Mouse (Mus musculus) embryo, embryonic 10 days (tissue): Measurements from ENCODE around the gene Carmil1.
A peak's percentile ranks its signal among the peaks of the same experiment; 100 is the strongest.

ENCODE experiments used
- DNase-seq: peaks from one replicate; pipeline ENCODE4 v3.0.0-alpha.2; 2015; ENCODE audit warnings: low spot score

Gene Carmil1

DNA sequence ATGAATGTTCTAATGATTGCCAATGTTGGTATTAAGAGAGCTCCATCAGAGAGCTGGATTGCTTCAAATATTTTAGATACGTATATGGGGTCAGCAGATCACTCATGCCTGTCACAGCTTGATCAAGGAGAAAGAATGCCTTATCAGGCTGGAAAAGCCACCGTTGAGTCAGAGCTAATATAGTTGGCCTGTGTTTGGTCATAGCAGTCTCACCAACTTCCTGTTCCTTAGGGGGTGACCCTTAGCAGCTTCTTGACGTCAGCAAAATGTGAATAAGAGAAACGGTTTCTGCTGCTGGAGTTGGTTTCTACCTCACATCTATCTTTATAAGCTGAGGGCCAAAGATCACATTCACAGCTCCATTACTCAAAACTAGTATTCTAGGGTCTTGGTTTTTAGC, 176.6 kb downstream of the Carmil1 start:
- no peak for DNase-seq

DNA sequence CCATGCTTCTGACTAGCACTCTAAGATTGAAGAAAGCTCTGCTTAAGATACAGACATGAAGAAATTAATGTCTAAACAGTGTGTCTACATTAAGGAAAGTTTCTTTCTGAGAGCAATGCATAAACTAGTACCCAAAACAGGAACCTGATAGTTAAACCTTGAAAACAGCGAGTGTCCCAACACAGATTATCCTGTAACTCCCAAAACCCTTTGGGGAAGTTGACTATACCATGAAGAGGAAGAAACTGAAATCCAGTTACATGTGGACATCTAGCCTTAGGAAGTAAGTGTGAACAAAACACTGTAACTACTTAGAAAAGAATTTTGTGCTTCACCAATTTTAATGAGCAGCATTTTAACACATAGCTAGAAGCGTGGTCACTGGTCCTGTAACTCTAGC, 177.4 kb downstream of the Carmil1 start:
- DNase-seq, result no peak

DNA sequence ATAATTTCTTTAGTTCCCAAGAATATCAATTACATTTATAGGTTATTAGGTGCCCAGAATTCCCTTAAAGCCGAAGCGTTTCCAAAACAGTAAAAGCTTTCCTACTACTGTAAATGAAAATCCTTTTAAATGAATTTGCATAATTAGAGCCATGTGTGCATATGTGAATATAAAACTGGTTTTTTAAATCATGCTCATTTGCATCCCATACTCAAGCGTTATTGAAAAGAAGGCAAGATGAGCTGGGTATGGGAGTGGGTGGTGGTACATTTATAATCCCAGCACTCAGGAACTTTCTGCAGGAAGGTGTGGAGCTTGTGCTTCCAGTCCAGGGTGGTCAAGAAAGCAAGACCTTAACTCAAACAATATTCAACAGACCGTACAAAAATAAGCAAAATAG, 178.3 kb downstream of the Carmil1 start:
- DNase-seq, result no peak

DNA sequence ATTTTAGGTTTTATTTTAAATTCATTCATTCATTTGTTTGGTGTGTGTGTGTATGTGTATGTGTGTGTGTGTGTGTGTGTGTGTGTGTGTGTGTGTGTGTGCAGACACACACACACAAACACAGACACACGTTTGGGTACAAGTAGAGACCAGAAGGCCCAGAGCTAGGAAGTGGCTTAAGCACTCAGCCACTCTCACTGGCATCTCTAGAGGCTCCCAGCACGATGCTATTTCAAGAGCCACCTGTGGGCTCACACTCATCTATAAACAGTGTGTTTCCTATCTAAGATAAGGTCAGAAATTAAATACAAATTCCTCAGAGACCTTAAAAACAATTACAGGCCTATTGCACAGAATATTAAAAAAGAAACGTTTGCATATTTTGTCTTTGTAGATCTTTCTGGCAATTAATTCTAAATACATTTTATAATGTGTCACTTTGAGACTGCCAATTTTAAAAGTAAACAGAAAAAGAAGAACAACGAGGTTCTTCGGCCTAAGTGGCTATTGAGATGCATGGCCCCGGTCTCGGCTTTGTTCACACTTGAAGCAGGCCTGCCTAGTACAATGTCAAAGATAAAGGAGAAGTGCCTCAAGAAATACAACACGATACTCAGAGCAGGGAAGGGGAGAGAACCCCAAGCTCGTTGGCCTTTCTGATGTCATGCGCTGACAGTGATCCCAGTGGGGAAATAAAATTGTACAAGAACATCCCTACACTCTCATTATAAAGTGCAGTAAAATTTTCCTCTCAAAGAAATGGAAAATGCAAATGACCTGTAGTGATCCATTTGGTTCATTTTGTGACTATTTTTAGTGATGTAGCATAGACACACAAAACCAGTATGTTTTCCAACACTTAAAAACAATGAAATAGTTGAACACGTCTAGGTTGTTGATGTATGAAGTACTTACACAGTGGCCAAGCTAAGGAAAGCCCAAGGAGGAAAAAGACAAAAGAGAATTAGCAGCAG, 179.2 kb downstream of the Carmil1 start:
- DNase-seq, result no peak

DNA sequence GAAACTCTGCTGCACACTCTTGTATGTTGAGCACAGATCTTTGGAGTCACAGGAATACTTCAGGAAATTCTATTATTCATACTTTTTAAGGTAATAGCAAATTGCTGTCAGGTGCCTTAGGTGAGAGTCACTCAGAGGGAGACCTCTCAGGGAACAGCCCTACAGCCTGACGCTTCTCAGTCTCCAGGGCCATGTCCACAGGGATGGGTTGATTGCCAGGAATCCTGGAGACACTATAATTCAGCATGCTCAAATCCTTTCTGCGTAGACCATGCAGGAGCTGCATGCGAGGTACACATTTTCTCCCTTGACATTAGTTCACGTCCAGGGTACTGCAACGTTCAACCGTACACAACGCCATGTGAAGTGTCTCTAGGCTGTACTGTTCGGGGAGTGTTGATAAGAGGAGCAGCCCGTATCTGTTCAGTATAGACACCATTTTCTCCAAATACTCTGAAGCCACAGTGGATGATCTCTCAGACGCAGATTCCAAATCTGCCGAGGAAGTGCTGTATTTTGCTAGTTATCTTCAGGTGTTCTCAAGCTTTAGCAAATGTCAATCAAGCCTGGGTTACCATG, 180.0 kb downstream of the Carmil1 start:
- DNase-seq, result no peak

DNA sequence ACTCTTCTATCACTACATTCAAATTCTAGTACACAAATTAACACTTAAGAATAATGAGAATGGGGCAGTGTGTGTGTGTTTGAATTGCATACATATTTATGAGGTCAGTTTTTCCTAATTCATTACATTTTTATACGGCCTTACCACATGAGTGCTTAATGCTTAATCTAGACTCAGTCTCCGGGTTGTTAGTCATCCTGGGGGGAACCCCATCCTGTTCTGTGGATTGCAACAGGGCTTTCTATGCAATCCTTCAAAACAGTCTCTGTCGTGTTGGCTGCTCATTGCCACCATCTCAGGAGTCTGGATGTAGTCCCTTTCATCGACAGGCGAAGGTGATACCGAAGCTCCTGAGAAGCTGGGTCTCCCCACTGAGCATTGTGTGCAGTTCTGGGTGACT, 184.0 kb downstream of the Carmil1 start:
- no peak for DNase-seq

DNA sequence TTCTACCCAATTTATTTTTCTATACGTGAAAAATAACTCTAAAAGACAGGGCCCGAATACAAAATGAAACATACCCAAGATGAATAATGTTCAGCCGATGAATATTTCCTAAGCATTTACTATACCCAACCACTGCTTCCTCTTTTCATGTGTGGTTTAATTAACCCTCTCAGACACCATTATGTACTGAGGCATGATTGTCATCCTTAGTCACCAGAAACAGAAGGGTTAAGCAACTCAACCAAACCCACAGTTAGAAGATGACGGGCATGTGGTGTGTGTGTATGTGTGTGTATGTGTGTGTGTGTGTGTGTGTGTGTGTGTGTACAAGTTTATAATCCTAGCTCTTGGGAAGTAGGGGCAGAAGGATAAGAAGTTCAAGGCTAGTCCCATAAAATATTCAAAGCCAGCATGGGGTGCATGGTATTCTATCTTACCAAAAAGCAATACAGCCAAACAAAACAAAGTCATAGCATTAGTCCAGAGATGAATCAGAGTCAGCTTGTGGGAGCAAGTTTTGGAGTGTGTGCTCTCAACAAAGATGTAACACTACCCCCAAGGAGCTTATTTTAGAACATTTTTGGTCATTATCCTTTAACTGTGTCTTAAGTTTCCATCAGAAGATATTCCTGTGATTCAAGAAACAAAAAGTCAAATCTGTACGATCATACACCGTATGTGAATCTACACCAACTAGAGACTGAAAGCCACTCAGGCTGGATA, 185.6 kb downstream of the Carmil1 start:
- DNase-seq, result no peak

DNA sequence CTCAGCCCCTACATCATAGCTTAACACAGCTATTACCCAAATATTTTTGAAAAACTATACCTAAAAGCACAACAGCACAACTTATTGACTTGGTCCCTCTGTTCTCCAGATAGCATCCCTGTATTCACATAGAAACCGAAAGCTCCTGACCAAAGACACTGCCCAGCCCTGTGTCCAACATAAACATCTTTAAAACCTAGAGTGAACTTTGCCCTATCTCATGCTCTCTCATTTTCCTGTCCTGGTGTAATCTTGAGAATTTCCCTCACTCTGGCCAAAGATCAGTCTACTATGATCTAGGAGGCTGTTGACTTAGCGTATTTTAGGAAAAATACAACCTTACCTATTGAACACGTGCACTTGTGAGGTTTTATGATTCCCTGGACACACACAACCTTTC, 187.5 kb downstream of the Carmil1 start:
- DNase-seq, result no peak

DNA sequence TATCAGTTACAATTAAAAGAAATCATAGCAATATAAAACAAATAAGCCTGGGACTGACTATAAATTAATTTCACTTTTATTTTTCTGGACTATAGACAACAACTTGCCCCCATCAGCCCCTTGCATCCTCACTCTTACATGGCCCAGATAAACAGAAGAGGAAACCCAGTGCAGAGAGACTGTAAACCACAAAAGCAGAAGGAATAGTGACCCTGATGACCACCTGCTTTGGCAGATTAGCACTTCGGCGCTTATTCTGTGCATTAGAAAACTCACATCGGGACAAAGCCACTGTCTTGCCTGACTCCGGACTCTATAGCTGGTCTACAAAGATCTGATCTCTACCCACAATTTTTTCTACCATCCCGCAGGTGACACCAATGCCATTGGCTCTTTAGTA, 188.5 kb downstream of the Carmil1 start:
- DNase-seq, result no peak

DNA sequence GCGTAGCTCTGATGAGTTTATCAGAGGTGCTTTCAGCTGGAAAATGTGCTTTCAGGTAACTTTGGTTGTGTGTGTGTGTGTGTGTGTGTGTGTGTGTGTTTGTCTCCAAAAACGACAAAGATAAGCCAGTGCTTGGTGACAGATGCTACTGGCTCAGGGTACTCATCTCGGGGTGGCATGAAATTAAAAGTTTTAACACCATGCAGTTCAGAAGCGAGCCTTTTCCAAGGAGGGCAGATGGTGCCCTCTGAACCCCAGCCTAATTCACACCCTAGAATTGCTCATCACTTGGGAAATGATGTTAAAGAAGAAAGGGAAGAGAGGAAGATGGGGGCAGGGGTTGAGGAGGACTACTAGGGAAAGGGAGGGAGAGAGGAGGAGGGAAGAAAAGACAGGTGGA, 198.4 kb downstream of the Carmil1 start:
- DNase-seq, result no peak

DNA sequence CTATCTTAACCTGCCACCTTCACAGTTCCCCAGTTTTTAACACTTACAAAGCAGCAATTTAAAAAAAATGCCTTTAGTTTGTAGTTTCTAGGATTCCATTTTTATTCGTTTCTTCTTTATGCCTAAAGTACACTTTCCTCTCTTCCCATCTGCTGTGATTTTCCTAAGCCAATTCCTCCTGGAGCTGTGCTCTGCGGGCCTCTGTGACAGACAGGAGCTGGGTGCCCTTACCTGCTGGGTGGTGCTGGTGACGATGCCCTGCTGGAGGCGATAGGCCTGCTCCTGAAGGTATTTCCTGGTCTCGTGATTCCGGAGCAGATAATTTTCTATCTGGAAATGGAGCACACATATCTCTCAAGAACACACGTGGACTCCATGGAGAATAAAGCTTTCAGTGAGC, 198.9 kb downstream of the Carmil1 start:
- DNase-seq, result no peak

DNA sequence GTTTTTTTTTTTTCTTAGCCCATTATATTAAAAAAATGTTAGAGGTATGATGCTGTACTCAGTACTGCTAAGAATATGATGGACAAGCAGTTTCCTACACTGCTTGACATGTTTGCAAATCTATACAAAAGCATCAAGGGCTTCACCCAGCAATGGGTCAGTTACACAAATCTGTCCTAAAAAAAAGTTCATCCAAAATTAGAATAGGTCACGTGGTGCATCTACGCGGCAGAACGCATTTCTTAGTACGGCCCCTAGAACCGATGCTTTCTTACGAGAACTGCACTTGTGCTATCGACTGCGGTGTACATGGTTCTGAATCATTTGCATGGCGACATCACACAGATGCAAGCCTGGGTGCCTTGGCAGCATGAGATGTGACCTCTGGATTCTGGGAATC, 208.0 kb downstream of the Carmil1 start:
- no peak for DNase-seq

DNA sequence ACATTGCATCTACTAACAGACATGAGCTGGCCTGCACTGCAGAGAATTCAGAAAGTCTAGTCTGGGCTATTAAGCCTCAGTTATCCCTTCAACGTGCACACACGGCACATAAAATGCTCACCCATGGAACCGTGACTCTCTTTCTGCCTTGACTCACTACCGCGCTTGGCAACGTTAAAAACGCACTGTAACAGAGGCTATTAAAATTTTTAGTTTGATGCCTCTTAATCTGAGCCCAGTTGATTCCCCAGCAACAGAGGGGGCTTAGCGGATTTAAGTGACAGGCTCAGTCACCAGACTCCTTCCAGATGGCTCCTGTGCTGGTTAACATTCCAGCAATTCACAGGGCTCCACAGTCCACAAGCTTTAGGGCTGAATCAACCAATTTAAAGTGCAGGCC, 213.0 kb downstream of the Carmil1 start:
- DNase-seq, result peak; percentile 5

DNA sequence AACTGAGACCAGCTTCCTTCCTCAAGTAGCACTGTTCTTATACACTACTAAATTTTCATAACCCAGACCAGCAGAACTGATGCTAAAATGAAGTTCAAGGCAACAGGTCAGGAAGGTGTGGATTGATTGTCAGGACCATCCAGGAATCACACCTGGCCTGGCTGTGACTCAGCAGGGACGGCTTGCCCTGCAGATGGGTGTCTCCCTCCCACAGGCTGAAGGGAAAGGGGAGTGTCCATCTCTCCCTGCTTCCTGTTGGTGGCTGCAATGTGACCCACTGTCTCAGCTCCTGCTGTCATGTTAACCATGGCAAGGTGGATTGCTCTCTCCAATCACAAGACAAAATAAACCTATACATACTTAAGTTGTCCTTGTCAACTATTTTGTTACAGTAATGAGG, 215.1 kb downstream of the Carmil1 start:
- no peak for DNase-seq

DNA sequence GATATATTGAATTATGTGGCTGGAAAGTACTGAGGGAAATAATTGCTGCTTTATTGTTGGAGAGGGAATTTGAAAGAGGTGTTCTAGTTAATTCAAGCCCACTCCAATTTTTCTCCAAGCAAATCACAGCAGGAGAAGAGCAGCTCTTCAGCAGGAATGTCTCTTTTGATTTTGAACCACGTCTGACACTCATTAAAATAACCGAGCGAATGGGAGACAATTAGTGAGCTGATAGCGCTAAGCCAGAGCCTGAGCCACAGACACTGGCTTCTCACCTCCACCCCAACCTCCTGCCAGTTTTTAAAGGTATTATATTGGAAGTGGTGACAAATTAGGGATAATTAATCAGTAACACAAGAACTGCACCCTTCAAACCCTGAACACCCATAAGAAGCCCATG, 217.8 kb downstream of the Carmil1 start:
- DNase-seq, result no peak

DNA sequence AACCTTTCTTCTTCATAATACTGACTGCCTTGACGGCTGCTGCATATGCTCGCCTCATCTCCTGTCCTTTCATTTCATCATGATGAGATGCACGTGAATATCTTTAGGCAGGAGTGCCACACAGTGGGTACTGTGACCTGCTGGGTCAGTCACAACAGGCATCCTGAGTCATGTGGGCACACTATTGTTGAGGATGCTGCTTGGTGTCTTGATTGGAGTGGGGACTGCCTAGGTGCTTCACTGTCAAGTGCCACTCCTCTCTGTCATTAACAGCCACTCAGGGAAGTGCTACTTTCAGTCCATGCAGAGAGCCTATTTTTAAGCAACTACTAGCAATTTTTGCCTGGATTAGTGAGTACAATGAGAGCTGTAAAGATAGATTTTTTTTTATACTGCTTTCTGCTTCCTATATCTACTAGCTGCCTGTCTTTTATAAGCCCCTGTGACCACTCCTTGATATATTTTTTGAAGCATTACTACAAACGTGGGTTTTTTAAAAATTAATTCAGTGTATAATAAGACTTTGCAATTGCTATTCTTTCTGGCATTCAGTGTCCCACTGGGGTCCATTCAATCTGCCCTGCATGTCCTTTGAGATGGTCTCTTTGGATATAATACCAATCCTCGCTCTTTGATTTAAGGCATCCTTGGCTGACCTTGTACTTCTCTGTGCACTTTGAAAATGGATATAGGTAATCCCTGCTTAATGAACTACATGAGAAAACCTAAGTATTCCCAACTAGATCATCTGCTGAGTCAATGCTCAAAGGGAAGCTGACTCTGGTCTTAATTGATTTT, 225.3 kb downstream of the Carmil1 start:
- DNase-seq, result no peak

DNA sequence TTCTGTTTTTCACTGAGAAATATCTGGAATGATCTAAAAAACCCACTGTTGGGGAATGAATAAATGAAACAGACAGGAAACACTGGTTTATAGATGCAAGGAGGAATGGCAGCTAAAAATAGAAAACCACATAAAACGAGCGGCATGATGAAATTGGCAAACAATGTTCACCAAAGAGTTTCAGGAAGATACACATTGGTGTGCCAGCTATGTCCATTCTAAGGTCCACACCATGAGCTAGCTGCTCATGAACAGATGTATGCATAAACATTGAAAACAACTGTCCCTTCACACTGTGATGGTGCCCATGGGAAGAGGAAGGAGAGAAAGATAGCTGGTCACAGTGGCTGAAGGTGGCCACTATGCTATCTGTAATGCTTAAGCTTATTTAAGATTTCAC, 229.1 kb downstream of the Carmil1 start:
- DNase-seq, result no peak

DNA sequence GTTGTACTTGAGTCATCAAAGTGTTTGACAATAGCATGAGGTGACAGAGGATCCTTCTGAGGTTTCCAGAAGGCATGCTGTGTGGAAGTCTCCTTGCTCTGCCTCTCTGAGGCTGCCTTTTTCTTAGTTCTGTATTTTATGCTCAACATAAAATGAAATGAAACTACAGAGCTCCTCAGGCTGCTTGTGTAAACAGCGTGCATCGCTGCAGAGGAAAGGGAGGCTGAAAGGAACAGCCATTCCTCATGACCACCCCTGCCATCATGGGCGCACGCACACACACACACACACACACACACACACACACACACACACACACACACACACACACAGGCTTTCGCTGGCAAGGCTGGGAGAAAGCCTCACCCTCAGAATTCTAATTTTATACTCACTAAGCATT, 230.3 kb downstream of the Carmil1 start:
- no peak for DNase-seq

DNA sequence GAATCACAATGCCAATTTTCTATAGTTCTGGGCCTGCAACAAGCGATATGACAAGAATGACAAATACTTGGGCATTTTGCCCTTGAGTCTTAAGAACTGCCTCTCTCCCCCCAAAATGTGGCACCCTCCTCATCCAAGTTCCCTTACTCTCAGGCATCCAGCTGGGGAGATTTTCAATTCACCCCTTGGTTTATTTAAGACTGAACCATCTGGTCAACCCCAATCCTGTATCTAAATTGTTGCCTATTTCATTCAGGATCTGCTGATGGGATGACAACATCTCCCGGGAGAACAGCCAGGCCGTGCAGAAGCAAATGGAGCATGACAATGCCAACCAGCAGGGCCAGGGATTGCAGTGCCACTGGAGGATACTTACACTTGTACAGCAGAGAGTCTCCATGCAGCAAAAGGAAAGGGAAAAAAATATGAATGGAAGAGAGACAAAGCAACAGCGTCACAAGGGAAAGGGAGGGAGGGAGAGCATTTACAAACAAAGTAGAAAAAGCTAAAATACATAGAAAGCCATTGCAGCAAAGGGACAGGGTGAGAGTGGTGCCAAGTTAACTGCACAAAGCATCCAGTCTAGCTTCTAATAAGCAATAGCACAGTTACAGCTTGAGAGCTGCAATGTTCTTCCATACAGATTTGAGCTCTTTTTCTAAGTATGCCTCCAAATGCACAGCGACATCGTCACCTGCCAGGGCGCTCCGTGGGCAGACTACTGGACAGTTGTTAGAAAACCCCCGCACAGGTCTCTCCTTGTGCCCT, 231.1 kb downstream of the Carmil1 start:
- DNase-seq, result no peak

DNA sequence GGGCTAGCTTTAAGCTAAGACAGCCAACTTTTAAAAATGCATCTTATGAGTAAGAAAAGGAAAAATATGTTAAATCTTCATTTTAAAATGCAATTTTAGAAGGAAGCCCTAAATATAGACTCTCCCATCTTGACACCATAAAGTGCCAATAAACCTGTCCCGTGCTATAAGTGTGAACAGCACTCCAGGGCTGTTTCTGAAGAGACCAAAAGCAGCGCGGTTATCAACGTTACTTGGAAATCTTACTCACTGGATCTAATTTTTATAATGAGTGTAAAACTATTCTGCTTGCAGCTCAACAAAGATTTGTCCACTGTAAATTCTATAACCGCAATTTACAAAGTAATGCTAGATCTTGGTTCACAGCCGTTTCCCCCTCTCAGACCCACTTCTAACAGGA, 232.0 kb downstream of the Carmil1 start:
- no peak for DNase-seq

DNA sequence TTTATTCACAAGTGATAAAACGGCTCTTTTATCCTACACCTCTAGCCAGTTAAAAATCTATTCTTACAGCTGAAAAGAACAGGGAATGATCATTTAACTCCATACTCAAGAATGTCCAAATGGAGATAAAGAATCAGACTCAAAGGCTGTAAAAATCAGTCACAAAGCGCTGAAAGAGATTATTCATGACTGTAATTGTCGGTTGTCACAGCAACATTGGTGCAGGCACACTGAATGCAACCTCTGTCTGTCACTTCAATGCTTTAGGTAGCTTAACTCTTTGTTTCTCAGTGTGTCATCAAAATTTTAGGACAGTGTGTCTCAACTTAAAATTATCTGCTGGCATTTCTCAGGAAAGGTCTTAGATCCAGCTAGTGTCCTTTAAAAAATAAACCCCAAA, 235.3 kb downstream of the Carmil1 start:
- DNase-seq, result peak; percentile 8
